Mouse (Mus musculus) left cerebral cortex, postnatal 25 days (tissue): ENCODE measurements at regions not wholly inside any gene's neighbourhood (a gene's known extent, or its start where the extent isn't known, plus 50 kb on each side); places are given as distances from the start of the nearest gene placed in this dataset.

Source experiments
- DNase-seq, 2 experiments: peaks; one replicate each; pipeline ENCODE4 v3.0.0; 2022; ENCODE audit warnings: low spot score in 2 of 2, mixed read lengths in 1 of 2
- intact Hi-C: fragments of 180-260 bp; cut with DNase I; formaldehyde crosslinking; loops from one replicate; pipeline ENCODE4 v1.15.1; 2025

- DNase-seq, result no peak
- intact Hi-C loops, result no loop called here
Measured at GRCm38 (mm10) chr1:187413881-187414280, 194.7 kb upstream of the Esrrg start.

GRCm38 (mm10) chr1:187418186-187419140, 190.1 kb upstream of the Esrrg start:
- no peak for DNase-seq
- intact Hi-C loops, result no loop called here

- intact Hi-C loops, result no loop called here
- DNase-seq, result no peak
Measured at GRCm38 (mm10) chr1:187428536-187429215, 179.9 kb upstream of the Esrrg start.

- no peak for DNase-seq
Measured at GRCm38 (mm10) chr1:187433716-187434634, 174.6 kb upstream of the Esrrg start.

GRCm38 (mm10) chr1:187439170-187439914, 169.2 kb upstream of the Esrrg start:
- intact Hi-C loops, result loop anchor here (10.0 kb wide), 1 partner anchor 405 kb away; no protein-coding TSS in a partner anchor

More at GRCm38 (mm10) chr1:187433716-187434634, 174.6 kb upstream of the Esrrg start:
- intact Hi-C loops, result loop anchor here (10.0 kb wide), 1 partner anchor 399 kb away; no protein-coding TSS in a partner anchor

GRCm38 (mm10) chr1:187441668-187442193, 166.9 kb upstream of the Esrrg start:
- intact Hi-C loops, result no loop called here
- DNase-seq, result no peak

More at GRCm38 (mm10) chr1:187439170-187439914, 169.2 kb upstream of the Esrrg start:
- DNase-seq, result no peak

- intact Hi-C loops, result loop anchor here (5.0 kb wide), 2 partner anchors 309 to 619 kb away; no protein-coding TSS in a partner anchor
- DNase-seq, result peak in 1 of 2 experiments; percentile 23
Measured at GRCm38 (mm10) chr1:187446511-187446910, 162.1 kb upstream of the Esrrg start.

- DNase-seq, result peak; percentile 67 to 89
- intact Hi-C loops, result loop anchor here (2.0 to 5.0 kb wide), 3 partner anchors 311 to 621 kb away; no protein-coding TSS in a partner anchor
Measured at GRCm38 (mm10) chr1:187448173-187448572, 160.4 kb upstream of the Esrrg start.

GRCm38 (mm10) chr1:187450106-187450505, 158.5 kb upstream of the Esrrg start:
- intact Hi-C loops, result loop anchor here (10.0 kb wide), 1 partner anchor 335 kb away; no protein-coding TSS in a partner anchor
- no peak for DNase-seq

- intact Hi-C loops, result loop anchor here (10.0 kb wide), 1 partner anchor 333 kb away; no protein-coding TSS in a partner anchor
- peak in 1 of 2 experiments; percentile 23 for DNase-seq
Measured at GRCm38 (mm10) chr1:187452189-187452588, 156.4 kb upstream of the Esrrg start.

GRCm38 (mm10) chr1:187454431-187454830, 154.2 kb upstream of the Esrrg start:
- peak in 1 of 2 experiments; percentile 21 for DNase-seq
- intact Hi-C loops, result loop anchor here (10.0 kb wide), 1 partner anchor 330 kb away; no protein-coding TSS in a partner anchor

- intact Hi-C loops, result no loop called here
Measured at GRCm38 (mm10) chr1:187484821-187485220, 123.8 kb upstream of the Esrrg start.

GRCm38 (mm10) chr1:187487948-187488690, 120.5 kb upstream of the Esrrg start:
- intact Hi-C loops, result no loop called here
- no peak for DNase-seq

More at GRCm38 (mm10) chr1:187484821-187485220, 123.8 kb upstream of the Esrrg start:
- DNase-seq, result no peak

GRCm38 (mm10) chr1:187489452-187489851, 119.1 kb upstream of the Esrrg start:
- intact Hi-C loops, result no loop called here
- peak in 1 of 2 experiments; percentile 62 for DNase-seq

GRCm38 (mm10) chr1:187505368-187505767, 103.2 kb upstream of the Esrrg start:
- no peak for DNase-seq
- intact Hi-C loops, result no loop called here

GRCm38 (mm10) chr1:187507217-187507616, 101.4 kb upstream of the Esrrg start:
- intact Hi-C loops, result no loop called here
- DNase-seq, result no peak

GRCm38 (mm10) chr1:187531349-187531922, 77.2 kb upstream of the Esrrg start:
- intact Hi-C loops, result no loop called here
- no peak for DNase-seq
